Mouse (Mus musculus): ENCODE results near the gene Pip5k1b. TPM values are rescaled to one million over a fixed set of nuclear protein-coding genes. Genes with fewer than 3 reads are reported as not detected.
"Not testable (repeated sequence)": the region's sequence is repeated elsewhere in the genome, so short reads cannot be mapped to it uniquely, and the experiment has no call there.

Pip5k1b gene
- total RNA-seq (2021): 1 to 10 TPM; 3.6 to 5.6 TPM

DNA sequence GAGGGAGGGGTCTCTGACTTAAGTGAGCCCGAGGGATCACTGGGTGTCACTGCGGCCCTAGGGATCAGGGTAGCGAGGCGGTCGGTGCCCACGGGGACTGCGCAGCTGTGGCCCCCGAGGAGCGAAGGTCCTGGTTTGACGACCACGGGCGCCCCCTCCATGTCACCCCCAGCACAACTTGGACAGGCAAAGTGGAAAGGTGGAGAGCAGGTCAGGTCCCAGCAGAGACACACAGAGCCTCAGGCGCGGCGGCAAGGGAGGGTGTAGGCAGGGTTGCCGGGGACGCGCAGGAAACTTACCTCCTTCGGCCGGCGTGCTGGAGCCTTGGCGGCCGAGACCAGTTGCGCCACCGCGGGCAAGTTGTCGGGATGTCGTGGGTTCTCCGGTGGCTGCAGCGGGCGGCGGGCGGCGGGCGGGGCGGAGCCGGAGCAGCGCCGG lies at the start of gene Pip5k1b:
Gene Pip5k1b, minus strand, starts transcription at position 407 of the 438 bp plus-strand sequence.
- peak; percentile 45 for DNase-seq
- intact Hi-C loops (cut with DNase I): no loop called here

DNA sequence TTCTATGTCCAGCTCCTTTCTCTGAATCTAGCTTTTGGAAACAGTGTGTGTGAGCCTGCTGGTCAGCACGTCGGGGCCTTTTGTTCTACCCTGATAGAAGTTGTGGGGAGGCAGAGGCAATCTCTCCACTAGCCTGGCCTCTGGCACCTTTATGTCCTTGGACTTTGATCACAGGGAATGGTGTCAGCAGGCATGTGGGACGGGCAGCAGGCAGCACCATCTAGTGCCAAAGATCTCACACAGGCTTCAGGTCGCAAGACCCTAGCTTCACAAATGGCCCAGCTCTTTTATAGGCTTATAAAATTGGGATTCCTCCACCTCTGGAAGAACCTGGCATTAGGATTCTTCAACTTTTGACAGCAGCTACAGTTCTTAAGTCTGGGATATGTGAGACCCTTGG lies 48.4 kb upstream of the Pip5k1b start:
- intact Hi-C loops (cut with DNase I): no loop called here
- no peak for DNase-seq

DNA sequence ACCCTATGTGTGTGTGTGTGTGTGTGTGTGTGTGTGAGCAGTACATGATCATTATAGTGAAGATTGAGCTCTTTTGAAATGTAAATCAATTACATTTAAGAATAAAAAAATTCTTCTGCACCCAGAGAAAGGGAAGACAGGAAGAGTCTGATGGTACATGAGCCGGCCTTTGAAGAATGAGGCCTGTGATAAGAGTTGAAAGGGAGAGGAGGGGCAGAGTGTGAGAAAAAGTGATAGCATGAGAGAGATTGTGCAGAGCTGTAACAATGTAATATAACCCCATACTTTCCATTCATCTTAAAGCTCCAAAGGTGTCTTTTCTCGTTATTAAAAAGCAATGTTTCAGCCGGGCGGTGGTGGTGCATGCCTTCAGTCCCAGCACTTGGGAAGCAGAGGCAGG lies 47.8 kb upstream of the Pip5k1b start:
- intact Hi-C loops (cut with DNase I): no loop called here
- DNase-seq: no peak

DNA sequence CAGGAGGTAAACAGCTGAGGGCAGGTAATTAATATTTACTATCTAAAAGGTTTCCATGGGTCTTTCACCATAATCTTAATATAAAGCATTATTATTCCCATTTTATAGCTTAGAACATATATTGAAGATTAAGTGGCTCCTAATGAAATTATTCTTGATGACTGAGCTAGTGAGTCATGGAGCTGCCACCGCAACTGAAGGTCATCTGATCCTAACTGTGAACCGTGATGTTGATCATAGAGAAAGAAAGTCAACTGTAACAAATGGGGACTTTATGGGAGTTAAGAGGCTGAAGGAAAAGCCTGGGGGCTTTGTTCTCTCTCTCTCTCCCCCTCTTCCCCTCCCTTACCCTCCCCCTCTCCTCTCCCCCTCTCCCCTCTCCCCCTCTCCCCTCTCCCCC lies 31.1 kb upstream of the Pip5k1b start:
- intact Hi-C loops (cut with DNase I): no loop called here
- no peak for DNase-seq

DNA sequence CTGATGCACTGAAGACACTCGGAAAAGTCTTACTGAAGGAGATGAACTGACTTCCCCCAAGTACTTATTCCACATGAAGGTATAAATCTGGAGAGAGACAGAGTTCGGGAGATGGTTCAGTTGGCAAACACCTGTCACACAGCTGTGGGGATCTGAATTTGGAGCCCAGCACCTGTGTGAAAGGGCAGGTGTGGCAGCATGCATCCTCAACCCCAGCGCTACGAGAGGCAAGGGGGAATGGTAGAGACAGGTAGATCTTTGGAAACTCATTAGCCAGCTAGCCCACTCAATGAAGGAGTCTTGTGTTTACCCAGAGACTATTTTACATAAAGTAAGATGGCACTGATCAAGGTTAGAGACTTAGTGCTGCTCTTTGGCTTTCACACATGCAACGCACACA lies 29.5 kb upstream of the Pip5k1b start:
- intact Hi-C loops (cut with DNase I): no loop called here
- no peak for DNase-seq

DNA sequence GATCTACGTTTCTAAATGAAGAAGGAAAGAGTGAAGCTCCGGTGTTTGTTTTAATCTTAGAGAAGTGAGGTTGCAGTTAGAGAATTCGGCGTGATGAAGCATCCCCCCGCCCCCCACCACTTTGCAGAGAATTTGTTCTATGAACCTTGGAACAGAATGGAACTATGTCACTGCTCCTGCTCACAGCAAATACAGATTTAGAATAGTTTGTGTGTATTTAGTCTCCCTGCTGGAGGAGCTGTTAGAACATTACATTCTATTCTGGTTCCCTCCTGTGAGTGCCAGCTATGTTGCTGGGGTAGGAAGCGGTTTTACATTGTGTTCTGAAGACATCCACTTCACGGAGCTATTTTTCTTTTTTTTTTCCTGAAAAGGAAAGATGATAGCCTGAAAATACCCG lies 28.3 kb upstream of the Pip5k1b start:
- DNase-seq: no peak
- intact Hi-C loops (cut with DNase I): no loop called here

DNA sequence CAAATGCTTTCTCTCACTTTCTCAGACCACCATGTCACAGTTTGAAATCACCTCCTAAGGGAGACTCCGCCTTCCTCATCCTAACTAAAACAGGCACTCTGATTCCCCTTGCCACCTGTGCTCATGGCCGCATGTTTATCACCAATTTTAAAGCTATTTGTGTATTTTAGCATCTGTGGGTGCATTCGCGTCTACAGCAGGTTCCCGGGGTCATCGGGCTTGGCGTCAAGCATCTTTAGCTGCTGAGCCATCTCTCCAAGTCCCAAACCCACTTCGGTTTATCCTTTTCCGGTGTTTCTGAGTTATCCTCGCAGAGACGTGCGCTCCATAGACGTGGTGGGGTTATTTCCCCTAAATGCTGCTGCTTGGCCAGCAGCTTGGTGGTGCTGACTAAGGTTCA lies 20.5 kb upstream of the Pip5k1b start:
- intact Hi-C loops (cut with DNase I): no loop called here
- DNase-seq: no peak

DNA sequence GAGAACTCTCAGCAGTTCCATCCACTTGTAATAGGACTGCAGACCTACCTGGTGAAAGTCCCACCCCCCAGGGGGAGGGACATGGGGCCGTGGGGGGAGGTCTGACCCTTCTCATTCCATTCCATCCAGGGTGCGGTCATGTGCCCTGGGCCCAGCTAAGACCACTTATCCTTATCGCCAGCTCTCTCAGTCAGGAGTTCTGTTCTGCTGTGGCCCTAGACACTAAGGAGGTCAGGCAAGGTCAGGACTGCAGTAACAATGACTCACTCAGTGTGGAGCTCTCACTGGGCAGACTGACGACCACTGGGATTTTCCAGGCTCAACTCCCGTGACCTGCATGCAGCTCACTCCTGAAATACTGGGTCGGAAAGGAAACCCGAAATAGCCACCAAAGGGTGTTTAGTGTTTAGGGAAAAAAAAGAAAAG lies 16.1 kb upstream of the Pip5k1b start:
- intact Hi-C loops (cut with DNase I): no loop called here
- DNase-seq: no peak

DNA sequence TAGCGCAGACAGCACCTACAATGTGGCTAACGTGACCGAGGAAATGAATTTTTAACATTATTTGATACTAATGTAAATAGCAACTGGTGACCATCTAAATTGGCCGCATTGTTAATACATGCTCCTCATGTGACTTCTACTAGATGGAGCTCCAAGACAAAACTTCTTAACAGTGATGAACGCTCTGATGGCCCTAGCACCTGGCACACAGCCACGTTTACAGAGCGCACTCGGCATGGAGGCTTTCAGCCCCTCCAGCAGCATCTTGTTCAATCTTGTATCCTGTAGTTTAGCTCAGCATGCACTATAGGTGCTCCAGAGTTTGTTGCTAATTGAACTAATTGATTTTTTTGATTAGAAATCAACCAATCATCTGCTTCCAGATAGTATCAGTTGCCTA lies 15.3 kb upstream of the Pip5k1b start:
- DNase-seq: no peak
- intact Hi-C loops (cut with DNase I): no loop called here

DNA sequence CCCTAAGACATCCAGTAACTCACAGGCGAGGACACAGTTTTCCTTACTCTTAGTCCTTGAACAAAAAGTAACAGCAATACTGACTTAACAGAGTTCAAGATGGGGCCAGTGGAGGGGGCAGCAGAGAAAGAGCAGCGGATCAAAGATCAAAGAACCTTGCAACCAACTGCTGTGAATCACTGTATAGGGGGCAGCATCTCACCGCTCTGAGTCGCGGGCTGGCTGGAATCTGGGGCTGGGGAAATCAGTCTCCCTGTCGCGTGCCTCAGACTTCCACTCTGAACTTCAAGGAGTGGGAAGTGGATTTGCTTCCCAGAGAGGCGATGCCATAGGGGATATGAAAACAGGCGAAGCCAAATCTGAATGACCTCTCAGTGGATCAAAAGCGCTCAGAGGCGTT lies 1.8 kb upstream of the Pip5k1b start:
- intact Hi-C loops (cut with DNase I): no loop called here
- DNase-seq: peak; percentile 17

DNA sequence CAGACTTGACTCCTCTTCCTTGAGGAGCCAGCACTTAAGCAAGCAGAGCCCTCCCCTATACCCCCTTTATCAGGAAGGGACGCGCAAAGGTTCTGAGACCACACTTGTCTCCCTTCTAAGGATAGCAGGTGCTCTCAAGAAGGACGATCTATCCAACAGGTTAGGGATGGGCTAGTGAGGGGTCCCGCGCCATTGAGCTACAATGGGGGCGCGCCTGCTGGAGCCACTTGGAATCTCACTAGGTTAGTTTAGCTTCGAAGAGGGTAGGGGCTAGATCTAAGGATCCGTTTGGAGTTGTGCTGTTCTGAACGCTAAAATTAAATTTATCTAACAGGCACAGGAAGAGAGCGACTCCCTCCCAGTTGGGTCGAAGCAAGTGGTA lies 904 bp upstream of the Pip5k1b start:
- intact Hi-C loops (cut with DNase I): no loop called here
- DNase-seq: no peak

DNA sequence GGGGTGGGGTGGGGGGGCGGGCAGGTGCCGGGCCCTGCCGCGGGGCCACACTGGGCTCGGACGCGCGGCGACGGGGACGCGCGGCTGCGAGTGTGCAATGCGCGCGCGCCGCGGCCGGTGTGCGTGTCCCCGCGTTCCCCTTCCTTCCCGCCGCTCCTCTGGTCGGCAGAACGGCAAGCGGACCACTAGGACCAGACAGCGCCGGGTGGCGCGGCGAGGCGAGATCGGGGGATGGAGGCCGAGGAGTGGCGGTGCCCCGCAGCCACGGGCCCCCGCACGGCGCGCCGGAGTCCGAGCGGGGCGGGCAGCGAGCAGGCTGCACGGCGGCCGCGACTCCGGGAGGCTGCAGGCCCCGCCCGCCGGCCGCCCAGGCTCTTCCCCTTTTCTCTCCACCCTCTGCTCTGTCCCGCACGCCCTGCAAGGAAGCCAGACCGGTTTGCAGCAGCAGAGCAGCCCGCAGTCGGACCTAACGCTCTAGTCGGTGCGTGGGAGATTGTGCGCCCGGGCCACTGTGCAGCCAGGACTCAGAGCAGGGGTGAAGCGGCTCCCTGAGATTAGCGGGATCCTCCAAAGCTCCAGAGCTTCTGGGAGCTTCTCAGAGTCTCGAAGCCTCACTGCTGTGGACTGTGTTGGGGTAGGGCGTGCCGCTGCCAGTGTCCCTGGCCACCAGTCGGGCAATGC lies 372 bp upstream of the Pip5k1b start:
- DNase-seq: peak; percentile 62
- intact Hi-C loops (cut with DNase I): no loop called here

DNA sequence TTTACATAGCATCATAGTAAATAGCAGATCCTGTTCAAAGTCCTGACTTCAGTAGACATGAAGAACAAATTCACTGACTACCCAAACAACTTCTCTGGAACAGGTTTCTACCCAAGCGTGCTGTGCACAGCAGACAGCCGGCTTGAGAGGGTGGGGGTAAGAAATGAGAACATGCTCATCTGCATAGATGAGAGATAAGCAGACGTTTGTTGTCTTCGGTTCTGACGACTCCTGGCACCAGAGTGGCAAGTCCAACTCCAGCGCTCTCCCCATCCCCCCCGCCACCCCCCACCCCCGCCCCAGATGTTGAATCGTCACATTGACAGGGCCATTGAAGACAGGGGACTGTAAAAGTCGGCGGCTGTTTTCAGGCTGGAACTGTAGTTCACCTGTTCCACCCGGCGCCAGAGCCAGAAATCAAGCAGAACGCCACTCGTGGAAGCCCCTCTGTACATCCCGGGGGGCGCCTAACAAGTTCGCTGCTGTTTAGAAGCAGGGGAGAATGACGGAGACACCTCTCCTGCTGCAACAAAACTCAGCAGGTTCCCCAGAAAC lies 684 bp downstream of the Pip5k1b start:
- intact Hi-C loops (cut with DNase I): no loop called here

DNA sequence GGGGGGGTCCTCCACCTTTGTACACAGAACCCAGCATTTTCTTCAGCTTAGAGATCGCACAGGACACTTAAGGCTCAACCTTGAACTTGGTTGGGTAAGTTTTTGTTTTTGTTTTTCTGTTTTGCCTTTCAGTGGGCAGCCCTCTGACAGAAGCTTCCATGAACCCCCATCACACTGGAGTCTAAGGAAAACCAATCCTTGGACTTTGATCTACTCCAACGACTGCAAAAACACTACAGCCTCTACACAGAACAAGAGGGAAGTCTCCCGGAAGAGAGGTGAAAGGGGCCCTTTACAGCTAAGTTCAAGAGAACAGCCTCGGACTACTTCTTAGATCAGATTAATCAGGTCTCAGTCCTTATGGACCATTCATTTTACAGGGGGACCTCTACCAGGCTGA lies 1.2 kb downstream of the Pip5k1b start:
- intact Hi-C loops (cut with DNase I): no loop called here
- DNase-seq: no peak

More for the DNA sequence above, 684 bp downstream of the Pip5k1b start:
- DNase-seq: no peak

DNA sequence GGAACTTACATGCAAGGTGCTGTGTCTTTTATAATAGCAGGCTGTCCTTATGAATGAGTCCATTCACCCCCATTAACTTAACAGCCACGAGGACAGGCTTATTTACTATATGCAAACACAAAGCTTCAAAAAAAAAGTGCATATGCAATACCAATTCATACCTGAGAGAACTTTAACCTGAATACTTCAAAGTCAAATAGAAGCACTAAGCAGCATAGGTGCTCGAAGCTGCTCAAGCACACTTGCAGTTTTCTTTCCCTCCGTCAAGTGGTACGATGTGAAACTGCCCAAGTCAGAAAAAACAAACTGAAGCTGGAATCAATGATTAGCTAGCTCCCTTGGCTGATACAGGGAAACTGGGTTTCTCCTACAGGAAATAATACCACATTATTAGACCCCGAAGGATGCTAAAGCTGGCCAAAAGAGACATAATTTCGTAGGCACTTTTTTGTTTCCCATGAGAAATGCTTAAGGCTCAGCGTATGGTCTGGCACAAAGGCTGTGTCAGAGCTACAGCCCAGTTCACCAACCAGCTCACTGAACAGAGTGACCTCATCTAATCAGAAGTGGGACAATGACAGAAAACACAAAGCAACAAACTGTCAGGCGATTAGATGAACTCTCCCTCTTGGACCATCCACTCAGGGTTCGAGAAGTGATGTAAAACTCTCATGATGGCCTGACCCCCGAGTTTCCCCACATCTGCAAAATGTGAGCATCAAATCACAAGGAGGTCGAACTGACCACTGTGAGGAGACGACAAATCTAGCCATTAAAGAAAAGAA lies 2.2 kb downstream of the Pip5k1b start:
- intact Hi-C loops (cut with DNase I): no loop called here
- no peak for DNase-seq

DNA sequence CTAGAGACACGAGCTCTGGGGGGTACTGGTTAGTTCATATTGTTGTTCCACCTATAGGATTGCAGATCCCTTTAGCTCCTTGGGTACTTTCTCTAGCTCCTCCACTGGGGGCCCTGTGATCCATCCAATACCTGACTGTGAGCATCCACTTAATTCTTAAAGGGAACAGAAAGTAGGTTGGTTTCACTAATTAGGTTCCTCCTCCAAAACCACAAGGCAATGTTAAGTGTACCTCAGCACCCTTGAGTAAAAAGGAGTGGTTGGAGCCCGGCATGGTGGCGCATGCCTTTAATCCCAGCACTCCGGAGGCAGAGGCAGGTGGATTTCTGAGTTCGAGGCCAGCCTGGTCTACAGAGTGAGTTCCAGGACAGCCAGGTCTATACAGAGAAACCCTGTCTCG lies 3.0 kb downstream of the Pip5k1b start:
- intact Hi-C loops (cut with DNase I); DNase-seq: not testable (repeated sequence)

DNA sequence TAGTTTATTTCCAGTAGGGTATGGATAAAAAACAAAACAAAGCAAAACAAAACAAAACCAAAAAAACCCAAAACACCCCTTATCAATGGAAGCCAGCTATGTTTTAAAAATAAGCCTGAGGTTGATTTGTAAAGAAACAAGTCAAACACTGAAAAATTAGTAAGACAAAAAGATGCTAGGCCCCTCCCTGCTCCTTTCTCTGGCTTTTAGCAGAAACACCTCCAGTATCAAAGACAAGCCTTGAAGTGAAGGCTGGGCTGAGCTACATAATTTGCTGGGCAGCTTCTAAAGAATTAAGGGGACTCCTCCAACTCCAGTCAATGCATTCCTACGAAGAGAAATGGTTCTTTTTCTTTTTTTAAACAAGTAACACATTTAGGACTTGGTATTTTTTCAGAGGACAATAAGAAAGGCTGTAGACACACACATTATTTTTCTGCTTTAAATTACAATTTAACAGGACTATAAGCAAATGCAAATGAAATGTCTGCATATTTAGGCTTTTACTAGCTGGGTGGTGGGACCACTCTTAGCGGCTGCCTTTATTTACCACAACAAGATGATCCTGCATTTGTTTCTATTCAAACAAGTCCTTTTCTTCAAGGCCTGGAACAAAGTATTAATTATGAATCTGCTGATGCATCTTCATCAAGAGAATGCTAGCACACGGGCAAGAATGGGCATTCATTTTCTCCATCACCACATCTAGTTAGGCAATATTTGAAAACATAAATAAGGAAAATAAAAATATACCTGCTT lies 4.3 kb downstream of the Pip5k1b start:
- no peak for DNase-seq
- intact Hi-C loops (cut with DNase I): no loop called here

DNA sequence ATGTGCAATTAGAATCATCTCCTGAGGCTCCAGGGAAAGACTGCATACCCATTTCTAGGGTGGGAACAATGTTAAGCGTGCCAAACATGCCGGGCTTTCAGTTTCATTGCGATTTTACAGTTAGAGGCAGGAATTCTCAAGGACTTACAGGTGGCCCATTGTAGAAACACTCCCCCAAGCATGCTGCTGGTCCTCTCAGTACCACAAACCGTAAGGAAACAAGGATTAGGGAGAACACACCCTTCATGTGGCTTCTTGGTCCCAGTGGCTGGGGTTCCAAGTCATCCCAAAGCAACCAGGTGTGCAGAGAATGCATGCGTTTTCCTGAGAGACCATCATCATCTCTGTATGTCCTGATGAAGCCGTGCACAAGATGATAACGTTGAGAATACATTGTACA lies 4.9 kb downstream of the Pip5k1b start:
- intact Hi-C loops (cut with DNase I): no loop called here

DNA sequence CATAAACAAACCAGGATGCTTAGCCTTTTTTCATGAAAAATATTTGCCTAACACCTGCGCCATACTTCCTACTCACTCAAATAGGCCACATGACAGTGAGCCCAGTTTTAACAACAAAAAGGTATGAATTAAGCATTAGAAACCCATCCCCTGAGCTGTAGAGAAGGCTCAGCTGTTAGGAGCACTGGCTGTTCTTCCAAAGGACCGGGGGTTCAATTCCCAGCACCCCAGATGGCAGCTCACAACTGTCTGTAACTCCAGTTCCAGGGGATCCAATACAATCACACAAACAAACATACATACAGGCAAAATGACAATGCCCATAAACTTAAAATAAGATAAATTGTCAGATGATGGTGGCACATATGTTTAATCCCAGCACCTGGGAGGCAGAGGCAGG lies 5.7 kb downstream of the Pip5k1b start:
- intact Hi-C loops (cut with DNase I): no loop called here
- DNase-seq: no peak

More for the DNA sequence above, 4.9 kb downstream of the Pip5k1b start:
- DNase-seq: no peak

DNA sequence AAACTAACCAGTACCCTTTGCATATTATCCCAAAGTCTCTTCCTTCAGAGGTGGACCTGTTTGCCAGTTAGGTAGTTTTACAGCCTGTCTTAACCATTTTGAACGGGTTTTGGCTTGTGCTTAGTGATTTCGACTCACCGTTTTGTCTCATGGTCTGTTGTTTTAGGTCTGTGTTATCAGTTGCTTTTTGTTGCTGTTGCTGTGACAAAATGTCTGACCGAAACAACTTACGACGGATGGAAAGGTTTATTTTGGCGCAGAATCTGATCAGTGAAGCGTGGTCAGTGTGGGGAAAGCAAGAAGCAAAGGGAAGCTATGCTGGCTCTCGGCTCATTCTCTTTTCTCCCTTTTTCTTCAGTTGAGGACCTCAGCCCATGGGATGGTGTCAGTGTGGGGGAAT lies 7.3 kb downstream of the Pip5k1b start:
- intact Hi-C loops (cut with DNase I): no loop called here
- DNase-seq: no peak

DNA sequence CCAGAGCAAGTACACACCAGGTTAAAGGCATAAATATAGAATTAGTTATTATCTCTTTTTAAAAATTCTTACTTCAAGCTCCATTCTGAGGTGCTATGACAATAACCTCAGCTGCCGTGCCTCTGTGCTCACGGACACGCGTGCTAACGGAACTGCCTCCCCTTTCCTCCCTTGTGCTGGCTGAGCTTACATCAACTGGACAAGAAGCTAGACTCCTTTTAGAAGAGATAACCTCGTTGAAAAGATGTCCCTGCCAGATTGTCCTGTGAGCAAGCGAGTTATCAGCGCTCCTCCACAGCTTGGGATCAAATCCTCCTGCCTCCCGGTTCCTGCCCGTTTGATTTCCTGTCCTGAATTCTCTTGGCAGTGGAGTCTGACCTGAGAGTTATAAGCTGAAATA lies 9.5 kb downstream of the Pip5k1b start:
- no peak for DNase-seq
- intact Hi-C loops (cut with DNase I): no loop called here

Measured in left cerebral cortex, postnatal 4 days (tissue).